Mouse (Mus musculus): ENCODE results near the gene Zbtb46. TPM values are rescaled to one million over a fixed set of nuclear protein-coding genes. Genes with fewer than 3 reads are reported as not detected.
"Not testable (repeated sequence)": the region's sequence is repeated elsewhere in the genome, so short reads cannot be mapped to it uniquely, and the experiment has no call there.

Gene Zbtb46
- polyA plus RNA-seq (2015; fragmentation: Nextera tagmentation; extraction: Ambion mirVana): 21.1 and 22.0 TPM in 2 replicates

- Histone ChIP-seq H3K4me3 (peak within 1 kb of the TSS; percentile 97), H3K9me3 (no peaks in the 10 kb centered on the region), H3K36me3 (no peaks in the 10 kb centered on the region), H3K27ac (replicated peaks) (peak within 1 kb of the TSS; percentile 79), H3K27me3 (peaks cover 24% of the 10 kb centered on the region), H3K4me2 (peak within 1 kb of the TSS; percentile 91), H3K9ac (peak within 1 kb of the TSS; percentile 94), H3K4me1 (replicated peaks) (peaks cover 43% of the 10 kb centered on the region)
- ATAC-seq (ENCODE audit: low read depth): peak; percentile 92
- 1% methylated on average over 61 of the region's 83 CpGs for WGBS
Measured at GRCm38 (mm10) chr2:181459153-181459672, at the start of gene Zbtb46. TSS of gene Zbtb46 (minus strand) at chr2:181459426.

GRCm38 (mm10) chr2:181498644-181499043 lies 39.4 kb upstream of the Zbtb46 start:
- Histone ChIP-seq H3K4me1 (replicated peaks) (peaks cover 20% of the 10 kb centered on the region), H3K4me2 (0 out of 2 replicates have a peak overlapping the region, but pooled peaks have one; percentile 99), H3K27me3 (no peaks in the 10 kb centered on the region), H3K9me3 (no peaks in the 10 kb centered on the region), H3K27ac (replicated peaks) (no peak overlapping the region), H3K4me3 (no peak overlapping the region), H3K9ac (no peak overlapping the region), H3K36me3 (peaks cover 45% of the 10 kb centered on the region)
- 82% methylated on average over 4 of the region's 4 CpGs for WGBS
- ATAC-seq (ENCODE audit: low read depth): no peak

- Histone ChIP-seq H3K4me3 (peak overlapping the region; percentile 96), H3K27ac (replicated peaks) (peak overlapping the region; percentile 88), H3K9ac (peak overlapping the region; percentile 95), H3K4me2 (peak overlapping the region; percentile 99), H3K27me3 (no peaks in the 10 kb centered on the region), H3K4me1 (replicated peaks) (peaks cover 20% of the 10 kb centered on the region), H3K36me3 (peaks cover 34% of the 10 kb centered on the region), H3K9me3 (no peaks in the 10 kb centered on the region)
- ATAC-seq (ENCODE audit: low read depth): peak; percentile 30; the same call in 1 of the 2 replicates
- under 1% methylated on average over 12 of the region's 12 CpGs for WGBS
Measured at GRCm38 (mm10) chr2:181497548-181497875, 38.3 kb upstream of the Zbtb46 start.

- Histone ChIP-seq H3K27me3 (no peaks in the 10 kb centered on the region), H3K9me3 (no peaks in the 10 kb centered on the region), H3K36me3 (peaks cover 29% of the 10 kb centered on the region), H3K4me2 (peak within 1 kb of the TSS; percentile 99), H3K4me1 (replicated peaks) (peaks cover 20% of the 10 kb centered on the region), H3K4me3 (peak within 1 kb of the TSS; percentile 96), H3K9ac (peak within 1 kb of the TSS; percentile 95), H3K27ac (replicated peaks) (peak within 1 kb of the TSS; percentile 88)
- under 1% methylated on average over 46 of the region's 46 CpGs for WGBS
- peak; percentile 99 for ATAC-seq (ENCODE audit: low read depth)
Measured at GRCm38 (mm10) chr2:181496831-181497547, 37.8 kb upstream of the Zbtb46 start, which contains the start of gene Tpd52l2. TSS of gene Tpd52l2 (plus strand) at chr2:181497142.

GRCm38 (mm10) chr2:181496281-181496680 lies 37.1 kb upstream of the Zbtb46 start:
- peak; percentile 75 for ATAC-seq (ENCODE audit: low read depth)
- H3K27ac ChIP-seq (replicated peaks): peak overlapping the region; percentile 84

GRCm38 (mm10) chr2:181495845-181496244 lies 36.6 kb upstream of the Zbtb46 start:
- not testable (repeated sequence) for ATAC-seq (ENCODE audit: low read depth); H3K9ac ChIP-seq; H3K9me3 ChIP-seq; H3K27me3 ChIP-seq
- Histone ChIP-seq H3K4me3 (peak overlapping the region; percentile 96; the same call in 1 of the 2 replicates), H3K4me2 (peak overlapping the region; percentile 99; the same call in 1 of the 2 replicates), H3K4me1 (replicated peaks) (peaks cover 20% of the 10 kb centered on the region), H3K27ac (replicated peaks) (0 out of 2 replicates have a peak overlapping the region, but pooled peaks have one; percentile 84), H3K36me3 (peaks cover 17% of the 10 kb centered on the region; the same call in 1 of the 2 replicates)
- WGBS: 61% methylated on average over 8 of the region's 8 CpGs

More at GRCm38 (mm10) chr2:181496281-181496680, 37.1 kb upstream of the Zbtb46 start:
- Histone ChIP-seq H3K9ac (peak overlapping the region; percentile 76), H3K9me3 (no peaks in the 10 kb centered on the region), H3K4me1 (replicated peaks) (peaks cover 20% of the 10 kb centered on the region), H3K4me3 (peak overlapping the region; percentile 96), H3K36me3 (peaks cover 22% of the 10 kb centered on the region), H3K27me3 (no peaks in the 10 kb centered on the region), H3K4me2 (peak overlapping the region; percentile 99)
- 12% methylated on average over 8 of the region's 8 CpGs for WGBS

GRCm38 (mm10) chr2:181494266-181494945 lies 35.2 kb upstream of the Zbtb46 start:
- no peak overlapping the region for H3K27ac ChIP-seq (replicated peaks)
- ATAC-seq (ENCODE audit: low read depth): no peak
- H3K4me1 ChIP-seq (replicated peaks): peaks cover 20% of the 10 kb centered on the region
- H3K36me3 ChIP-seq: 0 out of 2 replicates have a peak, but pooled peaks cover 3% of the 10 kb centered on the region
- 73% methylated on average over 26 of the region's 26 CpGs for WGBS
- no peak overlapping the region for H3K4me3 ChIP-seq
- no peak overlapping the region for H3K4me2 ChIP-seq
- no peaks in the 10 kb centered on the region for H3K27me3 ChIP-seq
- no peak overlapping the region for H3K9ac ChIP-seq
- no peaks in the 10 kb centered on the region for H3K9me3 ChIP-seq

GRCm38 (mm10) chr2:181493156-181493927 lies 34.1 kb upstream of the Zbtb46 start, which contains the start of gene Abhd16b:
TSS of gene Abhd16b (plus strand) at chr2:181493206.
- peaks cover 15% of the 10 kb centered on the region for H3K4me1 ChIP-seq (replicated peaks)
- H3K36me3 ChIP-seq: no peaks in the 10 kb centered on the region
- no peak within 1 kb of the TSS for H3K9ac ChIP-seq
- ATAC-seq (ENCODE audit: low read depth): no peak
- no peak within 1 kb of the TSS for H3K4me3 ChIP-seq
- H3K27me3 ChIP-seq: no peaks in the 10 kb centered on the region
- 86% methylated on average over 31 of the region's 31 CpGs for WGBS
- H3K9me3 ChIP-seq: no peaks in the 10 kb centered on the region
- H3K4me2 ChIP-seq: no peak within 1 kb of the TSS
- no peak within 1 kb of the TSS for H3K27ac ChIP-seq (replicated peaks)

GRCm38 (mm10) chr2:181492206-181492605 lies 33.0 kb upstream of the Zbtb46 start:
- H3K36me3 ChIP-seq: no peaks in the 10 kb centered on the region
- H3K9ac ChIP-seq: no peak overlapping the region
- ATAC-seq (ENCODE audit: low read depth): no peak
- 62% methylated on average over 3 of the region's 3 CpGs for WGBS
- H3K4me3 ChIP-seq: no peak overlapping the region
- no peaks in the 10 kb centered on the region for H3K9me3 ChIP-seq
- no peaks in the 10 kb centered on the region for H3K27me3 ChIP-seq
- no peak overlapping the region for H3K27ac ChIP-seq (replicated peaks)
- no peak overlapping the region for H3K4me2 ChIP-seq
- peaks cover 15% of the 10 kb centered on the region for H3K4me1 ChIP-seq (replicated peaks)

- Histone ChIP-seq H3K4me2 (no peak overlapping the region), H3K9me3 (no peaks in the 10 kb centered on the region), H3K27ac (replicated peaks) (no peak overlapping the region), H3K27me3 (no peaks in the 10 kb centered on the region), H3K4me1 (replicated peaks) (peaks cover 21% of the 10 kb centered on the region), H3K4me3 (no peak overlapping the region), H3K36me3 (no peaks in the 10 kb centered on the region), H3K9ac (no peak overlapping the region)
- 24% methylated on average over 7 of the region's 7 CpGs for WGBS
- ATAC-seq (ENCODE audit: low read depth): no peak
Measured at GRCm38 (mm10) chr2:181491432-181492205, 32.4 kb upstream of the Zbtb46 start.
